Mouse (Mus musculus): Measurements from ENCODE around the gene Dennd4b. TPM values are rescaled to one million over a fixed set of nuclear protein-coding genes. Genes with fewer than 3 reads are reported as not detected.

Gene Dennd4b
- polyA plus RNA-seq, 1 experiment from 2014 or later = 3.9 TPM

DNA sequence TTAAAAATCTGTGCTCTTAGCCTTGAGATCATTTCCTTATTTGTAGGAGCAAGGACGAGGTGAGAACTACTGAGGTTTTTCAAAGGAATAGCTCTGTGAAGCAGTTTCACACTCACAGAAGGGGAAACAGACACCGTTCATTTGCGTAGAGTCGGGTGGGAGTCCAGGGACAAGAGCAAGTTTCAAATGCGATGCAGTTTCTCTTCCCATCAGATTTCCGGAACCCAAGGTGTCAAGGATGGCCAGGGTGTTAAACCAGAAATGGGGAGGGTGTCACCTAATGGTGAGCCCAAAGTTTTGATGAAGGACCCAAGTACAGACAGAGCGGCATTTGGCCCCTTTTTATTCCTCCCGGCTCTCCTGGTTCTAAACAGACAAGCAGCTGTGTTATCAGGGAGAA, 33.9 kb upstream of the Dennd4b start:
- DNase-seq (ENCODE audit: low spot score) (no peak), ATAC-seq (ENCODE audit: insufficient number of reproducible peaks, low FRiP score, low TSS enrichment, low read depth) (no peak)
- no peaks in the 10 kb centered on the region for H3K27me3 ChIP-seq (ENCODE audit: control insufficient read depth, insufficient read depth, low read length)
- H3K27ac ChIP-seq (replicated peaks; ENCODE audit: low read depth, low read length) = no peak overlapping the region; the same call in 1 of the 2 replicates
- peaks cover 2% of the 10 kb centered on the region; the same call in 1 of the 2 replicates for H3K4me1 ChIP-seq (ENCODE audit: control insufficient read depth, insufficient read depth, low read length)
- H3K4me3 ChIP-seq (ENCODE audit: low read depth, low read length) = peak overlapping the region; percentile 66
- H3K9ac ChIP-seq (ENCODE audit: low read length) = peak overlapping the region; percentile 83
- peak overlapping the region; percentile 73 for H3K4me2 ChIP-seq (ENCODE audit: low read depth, severe bottlenecking)
- 9% methylated on average over 8 of the region's 8 CpGs for WGBS
- no peaks in the 10 kb centered on the region for H3K9me3 ChIP-seq (ENCODE audit: control insufficient read depth, low read length)
- peaks cover 2% of the 10 kb centered on the region; the same call in 1 of the 2 replicates for H3K36me3 ChIP-seq (ENCODE audit: control insufficient read depth, insufficient read depth, low read length)

DNA sequence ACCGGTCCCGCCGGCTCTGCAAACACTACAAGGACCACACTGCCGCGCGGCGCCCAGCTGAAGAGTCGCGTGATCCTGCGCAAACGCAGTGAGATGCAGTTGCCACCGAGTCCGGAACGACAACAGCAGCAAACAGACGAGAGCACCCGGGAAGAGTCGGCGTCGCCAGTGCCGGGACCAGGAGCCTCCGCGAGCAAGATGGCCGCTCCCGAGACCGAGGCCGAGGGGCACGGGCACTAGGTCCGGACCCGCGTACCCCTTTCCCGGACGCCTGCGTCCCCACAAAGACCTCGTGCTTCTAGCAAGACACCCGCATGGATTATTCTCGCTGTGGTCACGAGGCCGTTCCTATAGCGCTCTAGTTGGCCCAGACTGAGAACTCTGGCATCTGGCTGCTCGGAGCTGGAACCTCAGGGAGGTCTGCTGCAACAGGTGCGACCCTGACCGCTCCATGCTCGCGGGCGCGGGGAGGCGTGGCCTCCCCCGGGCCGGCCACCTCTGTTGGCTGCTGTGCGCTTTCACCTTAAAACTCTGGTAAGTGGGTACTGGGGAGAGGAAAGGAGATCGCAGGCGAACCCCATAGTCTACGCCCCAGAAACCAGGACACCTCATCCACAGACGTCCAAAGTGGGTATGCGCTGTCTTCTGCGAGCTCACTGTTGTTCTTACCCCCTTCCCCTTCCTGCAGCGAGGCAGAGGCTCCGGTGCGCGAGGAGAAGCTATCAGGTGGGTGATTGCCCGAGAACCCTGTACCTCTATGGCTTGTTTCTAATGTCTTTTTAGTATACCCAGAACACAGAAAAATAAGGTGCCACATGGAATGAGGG, 33.3 kb upstream of the Dennd4b start, which contains the start of gene Jtb:
Jtb (plus strand) TSS at position 91 of the 827 bp plus-strand sequence.
- Histone ChIP-seq H3K9ac (ENCODE audit: low read length) (peak within 1 kb of the TSS; percentile 83), H3K9me3 (ENCODE audit: control insufficient read depth, low read length) (no peaks in the 10 kb centered on the region), H3K4me3 (ENCODE audit: low read depth, low read length) (peak within 1 kb of the TSS; percentile 66), H3K27me3 (ENCODE audit: control insufficient read depth, insufficient read depth, low read length) (no peaks in the 10 kb centered on the region), H3K4me2 (ENCODE audit: low read depth, severe bottlenecking) (peak within 1 kb of the TSS; percentile 73), H3K36me3 (ENCODE audit: control insufficient read depth, insufficient read depth, low read length) (peaks cover 2% of the 10 kb centered on the region; the same call in 1 of the 2 replicates), H3K4me1 (ENCODE audit: control insufficient read depth, insufficient read depth, low read length) (peaks cover 2% of the 10 kb centered on the region; the same call in 1 of the 2 replicates), H3K27ac (replicated peaks; ENCODE audit: low read depth, low read length) (peak within 1 kb of the TSS; percentile 74)
- under 1% methylated on average over 61 of the region's 61 CpGs for WGBS
- DNase-seq (ENCODE audit: low spot score) (peak; percentile 93), ATAC-seq (ENCODE audit: insufficient number of reproducible peaks, low FRiP score, low TSS enrichment, low read depth) (peak; percentile 93)

- Histone ChIP-seq H3K27me3 (ENCODE audit: control insufficient read depth, insufficient read depth, low read length) (no peaks in the 10 kb centered on the region), H3K4me1 (ENCODE audit: control insufficient read depth, insufficient read depth, low read length) (0 out of 2 replicates have a peak, but pooled peaks cover 7% of the 10 kb centered on the region), H3K27ac (replicated peaks; ENCODE audit: low read depth, low read length) (no peak overlapping the region), H3K4me2 (ENCODE audit: low read depth, severe bottlenecking) (no peak overlapping the region), H3K9ac (ENCODE audit: low read length) (no peak overlapping the region), H3K4me3 (ENCODE audit: low read depth, low read length) (no peak overlapping the region), H3K36me3 (ENCODE audit: control insufficient read depth, insufficient read depth, low read length) (no peaks in the 10 kb centered on the region), H3K9me3 (ENCODE audit: control insufficient read depth, low read length) (no peaks in the 10 kb centered on the region)
- DNase-seq (ENCODE audit: low spot score) (no peak), ATAC-seq (ENCODE audit: insufficient number of reproducible peaks, low FRiP score, low TSS enrichment, low read depth) (no peak)
- WGBS = 88% methylated on average over 2 of the region's 2 CpGs
Measured at GRCm38 (mm10) chr3:90241251-90241650, 23.7 kb upstream of the Dennd4b start.

GRCm38 (mm10) chr3:90241669-90242358, 23.2 kb upstream of the Dennd4b start:
- DNase-seq (ENCODE audit: low spot score) = no peak
- H3K36me3 ChIP-seq (ENCODE audit: control insufficient read depth, insufficient read depth, low read length) = no peaks in the 10 kb centered on the region
- 85% methylated on average over 10 of the region's 10 CpGs for WGBS
- no peaks in the 10 kb centered on the region for H3K27me3 ChIP-seq (ENCODE audit: control insufficient read depth, insufficient read depth, low read length)
- H3K9ac ChIP-seq (ENCODE audit: low read length) = no peak overlapping the region
- no peak overlapping the region for H3K27ac ChIP-seq (replicated peaks; ENCODE audit: low read depth, low read length)
- ATAC-seq (ENCODE audit: insufficient number of reproducible peaks, low FRiP score, low TSS enrichment, low read depth) = no peak
- no peak overlapping the region for H3K4me3 ChIP-seq (ENCODE audit: low read depth, low read length)
- no peaks in the 10 kb centered on the region for H3K9me3 ChIP-seq (ENCODE audit: control insufficient read depth, low read length)
- 0 out of 2 replicates have a peak, but pooled peaks cover 7% of the 10 kb centered on the region for H3K4me1 ChIP-seq (ENCODE audit: control insufficient read depth, insufficient read depth, low read length)
- no peak overlapping the region for H3K4me2 ChIP-seq (ENCODE audit: low read depth, severe bottlenecking)

DNA sequence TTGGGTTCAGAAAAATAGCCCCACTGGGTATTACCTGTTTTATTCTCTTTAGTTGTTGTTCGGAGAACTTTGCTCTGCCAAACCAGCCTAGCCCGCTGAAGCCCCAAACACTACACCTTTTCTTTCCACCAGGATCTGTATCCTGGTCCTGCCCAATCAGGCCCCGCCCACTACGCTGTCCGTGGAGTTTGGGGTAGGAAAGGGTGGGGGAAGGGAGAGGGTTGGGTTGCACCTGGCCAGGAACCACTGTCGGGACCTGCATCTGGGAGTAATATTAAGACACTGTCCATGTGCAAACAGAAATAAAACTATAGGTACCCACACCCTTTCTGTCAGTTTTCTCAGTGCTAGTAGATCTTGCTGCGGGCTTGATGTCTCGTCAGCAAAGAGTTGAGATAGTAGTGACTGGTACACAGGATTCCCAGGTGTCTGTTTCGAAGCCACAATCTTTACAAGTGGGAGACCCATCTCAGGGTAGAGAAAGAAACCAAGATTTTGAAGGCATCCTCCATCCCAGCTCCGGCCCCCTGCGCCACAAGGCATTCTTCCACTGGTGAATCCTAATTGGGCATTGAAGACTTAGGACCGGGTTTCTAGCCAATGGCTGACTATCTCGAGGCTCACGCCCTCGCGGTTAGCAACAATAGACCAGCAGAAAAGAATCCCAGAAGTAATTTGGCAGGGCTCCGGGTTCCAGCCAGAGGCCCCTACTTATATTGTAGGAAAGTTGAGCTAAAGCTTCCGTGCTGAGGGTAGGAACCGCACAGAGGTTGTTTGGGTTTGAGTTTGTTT, 21.8 kb upstream of the Dennd4b start, which contains the start of gene Creb3l4:
Creb3l4 (minus strand) TSS at position 529 of the 792 bp plus-strand sequence.
- no peaks in the 10 kb centered on the region for H3K27me3 ChIP-seq (ENCODE audit: control insufficient read depth, insufficient read depth, low read length)
- H3K4me3 ChIP-seq (ENCODE audit: low read depth, low read length) = peak within 1 kb of the TSS; percentile 28
- ATAC-seq (ENCODE audit: insufficient number of reproducible peaks, low FRiP score, low TSS enrichment, low read depth) = peak; percentile 76
- H3K36me3 ChIP-seq (ENCODE audit: control insufficient read depth, insufficient read depth, low read length) = no peaks in the 10 kb centered on the region
- H3K9ac ChIP-seq (ENCODE audit: low read length) = peak within 1 kb of the TSS; percentile 50
- 4% methylated on average over 19 of the region's 19 CpGs for WGBS
- peak; percentile 74 for DNase-seq (ENCODE audit: low spot score)
- H3K27ac ChIP-seq (replicated peaks; ENCODE audit: low read depth, low read length) = peak within 1 kb of the TSS; percentile 42; the same call in 1 of the 2 replicates
- H3K4me1 ChIP-seq (ENCODE audit: control insufficient read depth, insufficient read depth, low read length) = peaks cover 7% of the 10 kb centered on the region; the same call in 1 of the 2 replicates
- H3K9me3 ChIP-seq (ENCODE audit: control insufficient read depth, low read length) = no peaks in the 10 kb centered on the region
- H3K4me2 ChIP-seq (ENCODE audit: low read depth, severe bottlenecking) = peak within 1 kb of the TSS; percentile 66

- Histone ChIP-seq H3K4me1 (ENCODE audit: control insufficient read depth, insufficient read depth, low read length) (peaks cover 12% of the 10 kb centered on the region), H3K4me2 (ENCODE audit: low read depth, severe bottlenecking) (no peak overlapping the region), H3K27ac (replicated peaks; ENCODE audit: low read depth, low read length) (no peak overlapping the region), H3K9me3 (ENCODE audit: control insufficient read depth, low read length) (no peaks in the 10 kb centered on the region), H3K4me3 (ENCODE audit: low read depth, low read length) (no peak overlapping the region), H3K27me3 (ENCODE audit: control insufficient read depth, insufficient read depth, low read length) (no peaks in the 10 kb centered on the region), H3K36me3 (ENCODE audit: control insufficient read depth, insufficient read depth, low read length) (peaks cover 3% of the 10 kb centered on the region; the same call in 1 of the 2 replicates), H3K9ac (ENCODE audit: low read length) (no peak overlapping the region)
- WGBS = 75% methylated on average over 2 of the region's 2 CpGs
- no peak for DNase-seq (ENCODE audit: low spot score)
- no peak for ATAC-seq (ENCODE audit: insufficient number of reproducible peaks, low FRiP score, low TSS enrichment, low read depth)
Measured at GRCm38 (mm10) chr3:90245406-90245805, 19.6 kb upstream of the Dennd4b start.

DNA sequence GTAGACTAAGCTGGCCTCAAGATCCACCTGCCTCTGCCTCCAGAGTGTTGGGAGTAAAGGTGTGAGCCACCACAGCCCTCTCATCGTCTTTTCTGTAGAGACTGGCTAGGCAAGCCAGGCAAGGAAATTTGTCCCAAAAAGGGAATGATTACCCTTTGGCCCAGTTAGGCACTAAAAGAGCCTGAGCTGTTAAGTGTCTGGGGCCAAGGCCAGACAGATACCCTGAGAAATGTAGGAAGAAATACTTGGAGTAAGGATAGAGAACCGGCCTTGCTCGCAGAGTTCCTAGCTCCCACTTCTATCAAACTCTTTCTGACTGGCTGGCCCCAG, 17.4 kb upstream of the Dennd4b start:
- DNase-seq (ENCODE audit: low spot score) (no peak), ATAC-seq (ENCODE audit: insufficient number of reproducible peaks, low FRiP score, low TSS enrichment, low read depth) (no peak; the same call in 1 of the 2 replicates)
- 2% methylated on average over 3 of the region's 3 CpGs for WGBS
- Histone ChIP-seq H3K4me3 (ENCODE audit: low read depth, low read length) (peak overlapping the region; percentile 65), H3K4me2 (ENCODE audit: low read depth, severe bottlenecking) (peak overlapping the region; percentile 83), H3K9ac (ENCODE audit: low read length) (peak overlapping the region; percentile 44; the same call in 1 of the 2 replicates), H3K36me3 (ENCODE audit: control insufficient read depth, insufficient read depth, low read length) (peaks cover 7% of the 10 kb centered on the region), H3K27ac (replicated peaks; ENCODE audit: low read depth, low read length) (peak overlapping the region; percentile 87), H3K27me3 (ENCODE audit: control insufficient read depth, insufficient read depth, low read length) (no peaks in the 10 kb centered on the region), H3K9me3 (ENCODE audit: control insufficient read depth, low read length) (no peaks in the 10 kb centered on the region), H3K4me1 (ENCODE audit: control insufficient read depth, insufficient read depth, low read length) (peaks cover 12% of the 10 kb centered on the region)

All from limb, embryonic 11.5 days (tissue).